Mouse (Mus musculus) retina, postnatal 1 day (tissue): Measurements from ENCODE around the gene Hmga1.
A peak's percentile ranks its signal among the peaks of the same experiment; 100 is the strongest.

Experiments used
- DNase-seq: peaks from one replicate; pipeline ENCODE4 v3.0.0-alpha.2; 2012

Hmga1 gene

GRCm38 (mm10) chr17:27561809-27562526, 5.7 kb downstream of the Hmga1 start:
- peak; percentile 42 for DNase-seq

- no peak for DNase-seq
Observed at GRCm38 (mm10) chr17:27563771-27564244, 7.5 kb downstream of the Hmga1 start.

GRCm38 (mm10) chr17:27564391-27565162, 8.3 kb downstream of the Hmga1 start:
- DNase-seq = peak; percentile 62

- DNase-seq = peak; percentile 96
Observed at GRCm38 (mm10) chr17:27565163-27565941, 9.1 kb downstream of the Hmga1 start, which contains the start of gene AI413582. Gene AI413582 (minus strand): TSS chr17:27565756.

- no peak for DNase-seq
Observed at GRCm38 (mm10) chr17:27565942-27566267, 9.6 kb downstream of the Hmga1 start.

GRCm38 (mm10) chr17:27568228-27568627, 11.9 kb downstream of the Hmga1 start:
- no peak for DNase-seq

- no peak for DNase-seq
Observed at GRCm38 (mm10) chr17:27571315-27571714, 15.0 kb downstream of the Hmga1 start.

GRCm38 (mm10) chr17:27573772-27574320, 17.5 kb downstream of the Hmga1 start:
- no peak for DNase-seq

- DNase-seq = no peak
Observed at GRCm38 (mm10) chr17:27574470-27575115, 18.3 kb downstream of the Hmga1 start.

- DNase-seq = no peak
Observed at GRCm38 (mm10) chr17:27575116-27575776, 18.9 kb downstream of the Hmga1 start.

- no peak for DNase-seq
Observed at GRCm38 (mm10) chr17:27576056-27576455, 19.8 kb downstream of the Hmga1 start.

- DNase-seq = peak; percentile 62
Observed at GRCm38 (mm10) chr17:27577468-27577867, 21.2 kb downstream of the Hmga1 start.

- DNase-seq = no peak
Observed at GRCm38 (mm10) chr17:27578487-27578886, 22.2 kb downstream of the Hmga1 start.

- DNase-seq = no peak
Observed at GRCm38 (mm10) chr17:27579816-27580215, 23.5 kb downstream of the Hmga1 start.

GRCm38 (mm10) chr17:27580392-27581068, 24.2 kb downstream of the Hmga1 start:
- no peak for DNase-seq

- DNase-seq = no peak
Observed at GRCm38 (mm10) chr17:27583185-27583894, 27.0 kb downstream of the Hmga1 start.

GRCm38 (mm10) chr17:27586661-27587060, 30.4 kb downstream of the Hmga1 start:
- no peak for DNase-seq

- DNase-seq = no peak
Observed at GRCm38 (mm10) chr17:27587252-27587651, 31.0 kb downstream of the Hmga1 start.

GRCm38 (mm10) chr17:27588231-27588630, 31.9 kb downstream of the Hmga1 start:
- no peak for DNase-seq

- no peak for DNase-seq
Observed at GRCm38 (mm10) chr17:27591826-27592564, 35.7 kb downstream of the Hmga1 start.
